Mouse (Mus musculus): ENCODE measurements around the gene Pitpnb.

Pitpnb gene

GRCm38 (mm10) chr5:111341609-111342008, 11.0 kb downstream of the Pitpnb start:
- no peak for DNase-seq (ENCODE audit: extremely low read depth, insufficient read length, low spot score)

DNA sequence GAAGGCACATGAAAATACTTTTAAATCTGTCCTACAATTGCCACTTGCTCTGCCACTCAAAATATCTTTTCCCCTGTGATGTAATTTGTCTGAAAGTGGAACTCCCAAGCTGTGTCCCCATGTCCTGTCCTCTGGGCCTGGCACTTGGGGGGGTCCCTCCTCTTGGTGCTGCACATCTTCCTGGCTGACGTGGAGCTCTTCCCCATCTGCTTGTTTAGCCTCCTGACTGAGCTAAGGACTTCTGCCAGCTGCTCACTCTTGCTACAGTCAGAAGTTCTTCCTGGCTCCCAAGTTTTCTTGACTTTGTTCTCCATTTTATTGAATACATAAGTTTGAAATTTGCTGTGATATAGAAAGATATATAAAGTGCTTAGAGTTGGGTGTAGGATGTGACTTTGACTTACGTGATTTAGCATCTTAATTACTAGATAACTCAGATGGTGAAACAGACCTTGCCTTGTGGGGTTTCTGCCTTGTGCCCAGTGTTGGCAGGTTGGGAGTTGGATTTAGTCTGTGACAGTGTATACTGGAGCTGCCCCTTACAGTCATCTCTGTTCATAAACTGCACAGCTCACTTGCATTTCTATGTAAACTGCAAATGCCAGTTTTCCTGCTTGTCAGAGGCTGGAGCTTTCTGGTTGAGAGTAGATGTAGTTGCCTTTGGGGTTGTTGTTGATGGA, 14.3 kb downstream of the Pitpnb start:
- no peak for DNase-seq (ENCODE audit: extremely low read depth, insufficient read length, low spot score)

DNA sequence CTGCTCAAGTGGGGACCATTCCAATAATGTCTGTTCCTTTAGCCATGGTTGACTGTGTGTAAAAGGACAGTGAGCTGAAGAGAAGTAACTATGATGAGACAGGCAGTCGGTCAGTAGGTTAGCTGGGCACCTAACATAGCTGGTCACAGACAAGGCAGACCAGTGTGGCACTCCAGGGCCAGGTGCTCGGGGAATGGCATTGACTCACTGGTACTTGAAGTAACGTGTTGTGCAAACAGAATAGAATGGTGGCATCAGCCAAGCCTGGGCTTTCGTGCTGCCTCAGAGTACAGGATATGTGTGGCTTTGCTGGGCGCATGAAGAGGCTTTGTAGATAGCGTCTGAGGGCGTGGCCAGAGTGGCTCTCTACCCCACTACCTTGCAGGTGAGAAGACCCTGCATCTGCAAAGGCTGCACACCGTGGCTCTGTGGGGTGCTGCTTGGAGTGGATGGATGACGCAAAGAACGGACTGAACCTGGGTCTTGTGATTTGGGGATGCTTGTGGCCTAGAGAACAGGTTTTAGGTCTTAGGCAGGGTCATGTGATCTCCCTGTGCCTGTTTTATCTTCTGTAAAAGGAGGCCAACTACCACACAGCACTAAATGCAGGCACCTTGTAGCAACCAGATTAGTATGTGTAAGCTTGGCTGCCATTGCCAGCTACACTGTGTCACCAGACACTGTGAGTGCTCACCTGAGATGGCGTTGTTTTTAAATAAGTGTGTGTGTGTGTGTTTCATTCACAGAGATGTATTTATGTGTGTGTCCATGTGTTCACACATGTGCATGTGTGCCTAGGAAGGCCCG, 26.5 kb downstream of the Pitpnb start:
- no peak for DNase-seq (ENCODE audit: extremely low read depth, insufficient read length, low spot score)

DNA sequence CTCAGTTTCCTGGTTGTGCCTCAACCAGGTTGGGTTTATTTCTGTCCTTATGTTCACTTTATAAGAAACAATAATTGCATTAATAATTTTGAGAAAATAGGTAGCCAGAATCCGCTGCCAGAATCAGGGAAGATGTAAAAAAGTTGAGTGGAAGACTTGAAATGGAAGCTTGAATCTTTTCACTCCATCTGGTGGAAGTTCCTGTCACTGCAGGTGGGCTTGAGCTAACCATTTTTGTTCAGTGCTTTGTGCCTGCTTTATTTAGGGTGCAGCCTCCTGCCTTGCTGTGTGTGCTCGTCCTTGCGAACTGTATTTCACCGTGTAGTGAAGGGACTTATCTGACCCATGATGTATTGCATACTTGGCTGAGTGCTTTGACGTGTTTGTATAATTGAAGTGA, 30.0 kb downstream of the Pitpnb start:
- DNase-seq (ENCODE audit: extremely low read depth, insufficient read length, low spot score), result no peak

GRCm38 (mm10) chr5:111361058-111361457, 30.5 kb downstream of the Pitpnb start:
- no peak for DNase-seq (ENCODE audit: extremely low read depth, insufficient read length, low spot score)

- no peak for DNase-seq (ENCODE audit: extremely low read depth, insufficient read length, low spot score)
These were observed 31.3 kb downstream of the Pitpnb start for GRCm38 (mm10) chr5:111361846-111362245.

GRCm38 (mm10) chr5:111363446-111364062, 33.0 kb downstream of the Pitpnb start:
- DNase-seq (ENCODE audit: extremely low read depth, insufficient read length, low spot score), result no peak

DNA sequence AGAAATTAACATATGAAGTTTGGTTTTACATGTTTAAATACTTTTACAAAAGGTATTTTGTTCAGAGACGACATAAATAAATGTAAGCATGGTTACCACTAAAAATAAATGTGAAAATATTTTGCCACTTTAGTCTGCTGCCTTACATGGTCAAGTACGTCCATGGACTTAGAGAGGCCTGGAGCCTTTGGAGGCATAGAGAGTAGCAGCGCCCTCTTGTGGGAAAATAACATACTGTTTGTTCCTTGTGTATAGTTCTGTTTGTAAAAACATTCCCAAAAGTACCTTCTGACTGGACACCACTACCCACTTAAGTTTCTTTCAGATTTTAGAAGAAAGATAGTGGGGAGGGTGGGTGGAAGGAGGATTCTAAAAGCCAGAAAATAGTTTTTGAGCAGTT, 34.0 kb downstream of the Pitpnb start:
- DNase-seq (ENCODE audit: extremely low read depth, insufficient read length, low spot score), result no peak

DNA sequence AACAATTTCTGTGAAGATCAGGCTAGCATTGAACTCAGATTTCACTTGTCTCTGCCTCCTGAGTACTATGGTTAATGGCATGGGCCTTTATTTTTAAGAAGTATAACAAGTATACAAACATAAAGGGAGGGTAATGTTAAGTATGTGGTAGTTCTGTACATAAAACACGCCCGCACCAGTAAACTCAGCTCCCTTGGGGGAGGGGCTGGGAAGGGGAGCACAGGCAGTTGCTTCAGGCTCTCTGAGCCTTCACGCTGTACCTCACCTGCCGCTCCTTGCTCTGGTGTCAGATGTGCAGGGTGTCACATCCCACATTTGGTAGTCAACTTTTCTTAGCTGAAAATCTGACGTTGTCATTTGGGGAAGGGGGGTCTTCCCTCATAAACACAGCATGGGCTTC, 35.6 kb downstream of the Pitpnb start:
- DNase-seq (ENCODE audit: extremely low read depth, insufficient read length, low spot score), result no peak

- no peak for DNase-seq (ENCODE audit: extremely low read depth, insufficient read length, low spot score)
These were observed 37.5 kb downstream of the Pitpnb start for GRCm38 (mm10) chr5:111367937-111368517.

GRCm38 (mm10) chr5:111368576-111368975, 38.0 kb downstream of the Pitpnb start:
- DNase-seq (ENCODE audit: extremely low read depth, insufficient read length, low spot score), result no peak

DNA sequence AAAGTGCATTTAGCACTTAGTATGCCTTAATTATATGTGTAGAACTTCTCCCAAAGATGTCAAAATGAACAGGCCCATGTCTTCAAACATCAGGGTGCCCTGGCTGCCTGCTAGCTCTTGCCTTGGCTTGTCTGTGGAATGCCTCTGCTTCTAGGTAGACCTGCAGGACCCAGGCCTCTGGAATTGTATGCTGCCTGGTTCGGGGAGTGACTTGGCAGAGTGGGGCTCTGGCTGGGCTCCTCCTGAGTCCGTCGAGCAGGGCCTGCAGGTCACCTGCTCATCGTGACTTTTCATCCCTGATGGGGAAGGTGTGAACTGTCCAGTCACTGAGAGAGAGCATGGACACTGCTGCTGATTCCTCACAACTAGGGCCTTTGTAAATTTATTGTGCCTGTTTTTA, 45.1 kb downstream of the Pitpnb start:
- DNase-seq (ENCODE audit: extremely low read depth, insufficient read length, low spot score), result no peak

- DNase-seq (ENCODE audit: extremely low read depth, insufficient read length, low spot score), result no peak
These were observed 45.9 kb downstream of the Pitpnb start for GRCm38 (mm10) chr5:111376276-111377020.

DNA sequence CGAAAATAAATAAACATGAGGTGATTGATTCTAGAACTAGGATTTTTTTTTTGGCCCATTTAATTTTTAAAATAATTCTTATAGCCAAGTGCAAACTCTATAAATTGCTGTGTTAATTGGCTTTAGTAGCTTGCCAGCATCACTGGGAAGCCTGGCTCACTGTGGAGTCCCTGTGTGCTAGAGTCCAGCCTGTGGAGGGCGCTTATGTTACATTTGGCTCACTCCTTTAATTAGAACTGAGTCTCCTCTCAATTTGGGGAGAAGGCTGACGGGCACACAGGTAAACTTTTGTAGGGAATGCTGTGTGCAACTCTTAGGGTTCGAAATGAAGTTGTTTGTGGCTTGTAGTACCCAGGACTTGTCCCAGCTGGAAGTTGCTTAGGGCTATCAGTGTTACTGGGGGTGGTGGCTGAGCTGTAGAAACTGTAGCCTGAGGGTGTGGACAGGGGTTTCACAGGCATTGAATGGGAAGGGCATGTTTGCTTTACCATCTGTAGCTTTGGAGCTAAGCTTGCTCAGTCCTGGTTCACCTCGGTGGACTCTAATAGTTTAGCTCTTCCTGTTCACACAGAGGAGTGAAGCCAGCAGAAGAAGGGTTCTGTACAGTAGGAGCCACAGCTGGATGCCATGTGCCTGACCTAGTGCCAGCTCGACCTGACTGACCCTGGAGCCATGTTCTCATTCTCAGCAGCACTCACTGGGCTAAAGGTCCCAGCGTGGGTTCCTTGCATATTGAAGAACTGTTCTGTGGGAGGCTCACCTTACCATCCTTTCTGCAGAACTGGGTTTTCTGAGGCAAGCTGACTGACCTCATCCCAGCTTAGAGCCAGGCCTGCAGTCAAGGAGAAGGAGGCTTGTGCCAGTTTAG, 47.8 kb downstream of the Pitpnb start:
- no peak for DNase-seq (ENCODE audit: extremely low read depth, insufficient read length, low spot score)

- no peak for DNase-seq (ENCODE audit: extremely low read depth, insufficient read length, low spot score)
These were observed 52.8 kb downstream of the Pitpnb start for GRCm38 (mm10) chr5:111383335-111383734.

DNA sequence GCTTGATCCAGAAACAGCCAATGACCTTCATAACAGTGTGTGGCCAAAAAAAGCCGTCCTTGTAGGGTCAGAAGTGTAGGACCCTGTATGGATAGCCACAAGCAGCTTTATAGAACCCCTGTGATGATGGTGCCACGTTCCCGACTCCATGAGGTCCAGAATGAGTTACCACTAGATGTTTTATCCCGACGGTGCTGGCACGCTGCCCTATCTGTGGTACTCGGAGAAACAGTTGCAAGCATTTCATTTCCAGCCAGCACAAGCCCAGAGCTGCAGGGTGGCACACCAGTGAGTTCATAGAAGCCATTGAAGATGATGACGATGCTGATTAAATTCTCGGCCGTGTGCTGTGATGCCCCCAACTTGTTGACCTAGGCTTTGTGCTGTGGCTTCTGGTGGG, 60.3 kb downstream of the Pitpnb start:
- no peak for DNase-seq (ENCODE audit: extremely low read depth, insufficient read length, low spot score)

- DNase-seq (ENCODE audit: extremely low read depth, insufficient read length, low spot score), result no peak
These were observed 60.9 kb downstream of the Pitpnb start for GRCm38 (mm10) chr5:111391485-111391884.

GRCm38 (mm10) chr5:111393346-111394197, 63.0 kb downstream of the Pitpnb start:
- no peak for DNase-seq (ENCODE audit: extremely low read depth, insufficient read length, low spot score)

Measured in 3134 (cell line).